ENCODE assay signal across 9 mouse cellular contexts in the genomic region with DNA sequence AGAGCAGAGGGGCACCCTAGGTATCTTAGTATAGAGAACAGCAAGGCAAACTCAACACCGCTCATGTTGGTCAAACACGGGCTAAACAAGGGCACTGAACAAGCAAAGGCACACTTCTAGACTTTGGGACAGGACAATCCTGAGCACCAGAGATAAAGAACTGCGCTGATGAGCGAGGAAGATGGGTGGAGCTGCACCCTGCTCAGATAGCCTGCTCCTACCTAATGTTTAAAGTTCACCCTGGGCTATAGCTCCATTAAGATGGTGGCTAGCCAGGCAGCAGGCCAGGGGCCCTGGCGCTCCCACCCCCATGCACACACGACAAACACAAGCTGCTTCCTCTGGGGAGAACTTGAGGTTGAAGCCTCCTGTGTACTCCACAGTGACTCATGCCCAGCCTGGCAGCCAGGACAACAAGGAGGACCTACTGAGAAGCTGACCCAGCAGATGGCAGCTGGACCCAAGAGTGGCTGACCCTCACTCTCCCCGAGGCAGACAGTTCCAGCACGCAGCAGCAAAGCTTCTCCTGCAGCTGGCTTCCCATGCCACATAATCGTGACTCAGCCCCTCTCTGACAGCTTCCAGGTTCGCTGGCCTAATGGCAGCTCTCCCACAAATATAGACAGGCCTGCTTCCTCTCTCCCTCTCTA. TPM values are rescaled to one million over a fixed set of nuclear protein-coding genes. Genes with fewer than 3 reads are reported as not detected.
DNase-seq lines count a peak whose midpoint lies in the region; ATAC-seq lines count a peak whose summit lies in the region.
"Had no signal": no experiment of that assay in that cellular context is flagged by ENCODE, and none has a peak within 500 bp of the region (broad histone marks: within the 10 kb centered on the region; RNA-seq: fewer than 3 reads in every experiment).

No protein-coding gene starts in this region.

- H3K27me3 ChIP-seq in heart, embryonic 11.5 days (ENCODE audit: control insufficient read depth, insufficient read depth, low read length) = no peaks in the 10 kb centered on the region
- H3K27me3 ChIP-seq in heart, embryonic 10.5 days (ENCODE audit: insufficient read depth, poor library complexity, severe bottlenecking) = no peaks in the 10 kb centered on the region

- no peak overlapping the region for H3K4me3 ChIP-seq in heart, embryonic 11.5 days (ENCODE audit: low read depth, low read length)
- no peak overlapping the region for H3K4me3 ChIP-seq in heart, embryonic 10.5 days

- no peak overlapping the region for H3K4me2 ChIP-seq in heart, embryonic 11.5 days

- no peak for ATAC-seq in heart, embryonic 11.5 days (replicated peaks; ENCODE audit: insufficient number of reproducible peaks, low FRiP score, low TSS enrichment)
- ATAC-seq in neutrophil, adult 5-6 weeks (ENCODE audit: extremely low read depth, insufficient number of reproducible peaks, low FRiP score, poor library complexity, severe bottlenecking) = 0 out of 2 replicates have a peak, but pooled peaks have one; percentile 4

- no peak overlapping the region for H3K9ac ChIP-seq in heart, embryonic 11.5 days (ENCODE audit: low read depth, low read length)

- H3K27ac ChIP-seq in heart, embryonic 11.5 days (ENCODE audit: low read depth, low read length) = no peak overlapping the region
- H3K27ac ChIP-seq in heart, embryonic 10.5 days = peak overlapping the region; percentile 56

- 58% methylated on average over 10 of the region's 10 CpGs for WGBS in heart, embryonic 11.5 days (ENCODE audit: insufficient replicate concordance)
- 65% methylated on average over 10 of the region's 10 CpGs for WGBS in heart, embryonic 10.5 days

- H3K9me3 ChIP-seq in heart, embryonic 11.5 days (replicated peaks; ENCODE audit: control insufficient read depth, low read length) = no peaks in the 10 kb centered on the region
- H3K9me3 ChIP-seq in heart, embryonic 10.5 days = no peaks in the 10 kb centered on the region

- intact Hi-C loops in left cerebral cortex, postnatal 4 days (cut with DNase I) = no loop called here

- H3K4me1 ChIP-seq in heart, embryonic 11.5 days (ENCODE audit: control insufficient read depth, insufficient read depth, low read length) = peaks cover 21% of the 10 kb centered on the region
- H3K4me1 ChIP-seq in heart, embryonic 10.5 days = peaks cover 26% of the 10 kb centered on the region

- DNase-seq in heart, adult 11 months = peak; percentile 98
- peak; percentile 38 for DNase-seq in urinary bladder, adult 2 months (ENCODE audit: low spot score)
- no peak for DNase-seq in urinary bladder, postnatal 10 days (ENCODE audit: low spot score)
- DNase-seq in heart, embryonic 10.5 days (ENCODE audit: low spot score) = no peak
- DNase-seq in left cerebral cortex, postnatal 4 days = peak; percentile 64
- DNase-seq in testis, postnatal 10 days (ENCODE audit: low spot score) = no peak

- H3K36me3 ChIP-seq in heart, embryonic 11.5 days (ENCODE audit: control insufficient read depth, insufficient read depth, low read length) = no peaks in the 10 kb centered on the region
- no peaks in the 10 kb centered on the region for H3K36me3 ChIP-seq in heart, embryonic 10.5 days

RNA-seq across cellular contexts. Expression of a gene that starts 21.1 kb away (rescaled TPM):
- 1.4 and 1.7 TPM in 2 replicates for polyA plus RNA-seq in heart, embryonic 11.5 days (2014; fragmentation: Nextera tagmentation; extraction: Ambion mirVana)
- polyA plus RNA-seq in urinary bladder, adult 2 months (2012; rRNA removed) = 6.6 and 8.9 TPM in 2 replicates
- 1.7 and 2.1 TPM in 2 replicates for polyA plus RNA-seq in heart, embryonic 10.5 days (2016; fragmentation: Nextera tagmentation; extraction: Ambion mirVana)
- 1 to 10 TPM; 3.7 to 4.3 TPM for total RNA-seq in left cerebral cortex, postnatal 4 days (2021)
- 43.5 and 50.7 TPM in 2 replicates for total RNA-seq in neutrophil, adult 5-6 weeks (2017)

RNA-seq across cellular contexts. Expression of a gene that starts 28.0 kb away (rescaled TPM):
- polyA plus RNA-seq in heart, embryonic 11.5 days (2014; fragmentation: Nextera tagmentation; extraction: Ambion mirVana) = not detected in 2 replicates
- polyA plus RNA-seq in urinary bladder, adult 2 months (2012; rRNA removed) = not detected in 2 replicates
- not detected in 2 replicates for polyA plus RNA-seq in heart, embryonic 10.5 days (2016; fragmentation: Nextera tagmentation; extraction: Ambion mirVana)
- 1 to 10 TPM; 1.4 to 2.0 TPM for total RNA-seq in left cerebral cortex, postnatal 4 days (2021)
- total RNA-seq in neutrophil, adult 5-6 weeks (2017) = not detected in 2 replicates
- total RNA-seq: gastrocnemius, postnatal 36 days had no signal

RNA-seq across cellular contexts. Expression of a gene that starts 37.8 kb away (rescaled TPM):
- not detected in 2 replicates for polyA plus RNA-seq in heart, embryonic 11.5 days (2014; fragmentation: Nextera tagmentation; extraction: Ambion mirVana)
- polyA plus RNA-seq in urinary bladder, adult 2 months (2012; rRNA removed) = 1.3 and 3.3 TPM in 2 replicates
- 0.35 TPM in 1 of 2 replicates, not detected in the other for polyA plus RNA-seq in heart, embryonic 10.5 days (2016; fragmentation: Nextera tagmentation; extraction: Ambion mirVana)
- total RNA-seq in left cerebral cortex, postnatal 4 days (2021) = 1 to 10 TPM; 1.5 to 2.0 TPM
- total RNA-seq in neutrophil, adult 5-6 weeks (2017) = not detected in 2 replicates
- total RNA-seq: gastrocnemius, postnatal 36 days had no signal

Comparison
In these comparisons a context has a peak if more than half of its experiments do, and no peak if none do; other contexts are left out.
1. DNase-seq: peak in heart, adult 11 months (single experiment), urinary bladder, adult 2 months (single experiment) and left cerebral cortex, postnatal 4 days (single experiment); none in urinary bladder, postnatal 10 days (single experiment), heart, embryonic 10.5 days (single experiment) and testis, postnatal 10 days (single experiment).